Mouse (Mus musculus): ENCODE results near the gene Cacng4. TPM values are rescaled to one million over a fixed set of nuclear protein-coding genes. Genes with fewer than 3 reads are reported as not detected.

The Cacng4 gene
- polyA plus RNA-seq, 1 experiment = 25.5 TPM

GRCm38 (mm10) chr11:107705476-107706074, 88.8 kb downstream of the Cacng4 start:
- H3K4me3 ChIP-seq (ENCODE audit: insufficient read depth, low read length) = no peak overlapping the region
- H3K27ac ChIP-seq (ENCODE audit: insufficient read depth, low read length) = no peak overlapping the region
- peaks cover 1% of the 10 kb centered on the region; the same call in 1 of the 2 replicates for H3K4me1 ChIP-seq (ENCODE audit: control insufficient read depth, insufficient read depth, low read length)
- TF ChIP-seq POLR2A (IDR thresholded peaks at IDR 0.05; ENCODE audit: extremely low read depth, insufficient read depth, low read length) (no peak), CTCF (IDR thresholded peaks at IDR 0.05; ENCODE audit: extremely low read depth, insufficient read depth, low read length) (no peak)

GRCm38 (mm10) chr11:107705060-107705459, 89.3 kb downstream of the Cacng4 start:
- H3K4me1 ChIP-seq (ENCODE audit: control insufficient read depth, insufficient read depth, low read length) = no peaks in the 10 kb centered on the region; the same call in 1 of the 2 replicates
- TF ChIP-seq CTCF (IDR thresholded peaks at IDR 0.05; ENCODE audit: extremely low read depth, insufficient read depth, low read length) = no peak
- TF ChIP-seq POLR2A (IDR thresholded peaks at IDR 0.05; ENCODE audit: extremely low read depth, insufficient read depth, low read length) = no peak
- no peak overlapping the region for H3K4me3 ChIP-seq (ENCODE audit: insufficient read depth, low read length)
- no peak overlapping the region for H3K27ac ChIP-seq (ENCODE audit: insufficient read depth, low read length)

GRCm38 (mm10) chr11:107703272-107704134, 90.9 kb downstream of the Cacng4 start:
- Histone ChIP-seq H3K4me1 (ENCODE audit: control insufficient read depth, insufficient read depth, low read length) (no peaks in the 10 kb centered on the region; the same call in 1 of the 2 replicates), H3K4me3 (ENCODE audit: insufficient read depth, low read length) (no peak overlapping the region), H3K27ac (ENCODE audit: insufficient read depth, low read length) (no peak overlapping the region)
- no peak for TF ChIP-seq POLR2A (IDR thresholded peaks at IDR 0.05; ENCODE audit: extremely low read depth, insufficient read depth, low read length)
- TF ChIP-seq CTCF (IDR thresholded peaks at IDR 0.05; ENCODE audit: extremely low read depth, insufficient read depth, low read length) = no peak

- TF ChIP-seq POLR2A (IDR thresholded peaks at IDR 0.05; ENCODE audit: extremely low read depth, insufficient read depth, low read length) (no peak), CTCF (IDR thresholded peaks at IDR 0.05; ENCODE audit: extremely low read depth, insufficient read depth, low read length) (no peak)
- no peaks in the 10 kb centered on the region; the same call in 1 of the 2 replicates for H3K4me1 ChIP-seq (ENCODE audit: control insufficient read depth, insufficient read depth, low read length)
- H3K4me3 ChIP-seq (ENCODE audit: insufficient read depth, low read length) = no peak overlapping the region
- H3K27ac ChIP-seq (ENCODE audit: insufficient read depth, low read length) = no peak overlapping the region
These were observed 94.4 kb downstream of the Cacng4 start for GRCm38 (mm10) chr11:107699967-107700366.

- Histone ChIP-seq H3K4me3 (ENCODE audit: insufficient read depth, low read length) (no peak overlapping the region), H3K27ac (ENCODE audit: insufficient read depth, low read length) (no peak overlapping the region), H3K4me1 (ENCODE audit: control insufficient read depth, insufficient read depth, low read length) (no peaks in the 10 kb centered on the region)
- TF ChIP-seq POLR2A (IDR thresholded peaks at IDR 0.05; ENCODE audit: extremely low read depth, insufficient read depth, low read length) (no peak), CTCF (IDR thresholded peaks at IDR 0.05; ENCODE audit: extremely low read depth, insufficient read depth, low read length) (no peak)
These were observed 101.0 kb downstream of the Cacng4 start for GRCm38 (mm10) chr11:107693338-107693737.

GRCm38 (mm10) chr11:107691569-107691968, 102.8 kb downstream of the Cacng4 start:
- no peak for TF ChIP-seq POLR2A (IDR thresholded peaks at IDR 0.05; ENCODE audit: extremely low read depth, insufficient read depth, low read length)
- TF ChIP-seq CTCF (IDR thresholded peaks at IDR 0.05; ENCODE audit: extremely low read depth, insufficient read depth, low read length) = no peak
- Histone ChIP-seq H3K27ac (ENCODE audit: insufficient read depth, low read length) (no peak overlapping the region), H3K4me1 (ENCODE audit: control insufficient read depth, insufficient read depth, low read length) (no peaks in the 10 kb centered on the region), H3K4me3 (ENCODE audit: insufficient read depth, low read length) (no peak overlapping the region)

- H3K27ac ChIP-seq (ENCODE audit: insufficient read depth, low read length) = no peak overlapping the region
- H3K4me3 ChIP-seq (ENCODE audit: insufficient read depth, low read length) = no peak overlapping the region
- no peaks in the 10 kb centered on the region for H3K4me1 ChIP-seq (ENCODE audit: control insufficient read depth, insufficient read depth, low read length)
- no peak for TF ChIP-seq POLR2A (IDR thresholded peaks at IDR 0.05; ENCODE audit: extremely low read depth, insufficient read depth, low read length)
- no peak for TF ChIP-seq CTCF (IDR thresholded peaks at IDR 0.05; ENCODE audit: extremely low read depth, insufficient read depth, low read length)
These were observed 105.9 kb downstream of the Cacng4 start for GRCm38 (mm10) chr11:107688480-107688879.

- 0 out of 2 replicates have a peak, but pooled peaks cover 2% of the 10 kb centered on the region for H3K4me1 ChIP-seq (ENCODE audit: control insufficient read depth, insufficient read depth, low read length)
- TF ChIP-seq CTCF (IDR thresholded peaks at IDR 0.05; ENCODE audit: extremely low read depth, insufficient read depth, low read length) = no peak
- no peak for TF ChIP-seq POLR2A (IDR thresholded peaks at IDR 0.05; ENCODE audit: extremely low read depth, insufficient read depth, low read length)
- no peak overlapping the region for H3K4me3 ChIP-seq (ENCODE audit: insufficient read depth, low read length)
These were observed 108.1 kb downstream of the Cacng4 start for GRCm38 (mm10) chr11:107686290-107686689.

GRCm38 (mm10) chr11:107683544-107684465, 110.6 kb downstream of the Cacng4 start:
- Histone ChIP-seq H3K4me1 (ENCODE audit: control insufficient read depth, insufficient read depth, low read length) (0 out of 2 replicates have a peak, but pooled peaks cover 2% of the 10 kb centered on the region), H3K4me3 (ENCODE audit: insufficient read depth, low read length) (no peak overlapping the region), H3K27ac (ENCODE audit: insufficient read depth, low read length) (no peak overlapping the region)
- 0 out of 2 replicates have a peak, but pooled peaks have one; percentile 4 for TF ChIP-seq CTCF (IDR thresholded peaks at IDR 0.05; ENCODE audit: extremely low read depth, insufficient read depth, low read length)
- no peak for TF ChIP-seq POLR2A (IDR thresholded peaks at IDR 0.05; ENCODE audit: extremely low read depth, insufficient read depth, low read length)

More at GRCm38 (mm10) chr11:107686290-107686689, 108.1 kb downstream of the Cacng4 start:
- no peak overlapping the region for H3K27ac ChIP-seq (ENCODE audit: insufficient read depth, low read length)
